Mouse (Mus musculus): ENCODE data around the gene Msh3. TPM values are rescaled to one million over a fixed set of nuclear protein-coding genes. Genes with fewer than 3 reads are reported as not detected.
"Not testable (repeated sequence)": the region's sequence is repeated elsewhere in the genome, so short reads cannot be mapped to it uniquely, and the experiment has no call there.

The Msh3 gene
- polyA plus RNA-seq, 1 experiment from 2014 or later, result 30.9 TPM

GRCm38 (mm10) chr13:92172686-92173085 lies 182.1 kb downstream of the Msh3 start:
- not testable (repeated sequence) for H3K4me3 ChIP-seq (ENCODE audit: low read depth, low read length); H3K27ac ChIP-seq (ENCODE audit: low read length); H3K4me1 ChIP-seq (ENCODE audit: control insufficient read depth, insufficient read depth, low read length); H3K27me3 ChIP-seq (ENCODE audit: control insufficient read depth, insufficient read depth, low read length); H3K4me2 ChIP-seq (replicated peaks; ENCODE audit: low read depth, low read length); ATAC-seq (ENCODE audit: insufficient number of reproducible peaks, insufficient read depth, low FRiP score, low read depth); H3K36me3 ChIP-seq (ENCODE audit: control insufficient read depth, insufficient read depth, low read length); H3K9me3 ChIP-seq (ENCODE audit: control insufficient read depth, low read depth, low read length); H3K9ac ChIP-seq (replicated peaks; ENCODE audit: low read depth, low read length)
- WGBS, result 83% methylated on average over 8 of the region's 8 CpGs

Other genes starting within 250 kb of the Msh3 start
- gene Rasgrf2, start 223.3 kb downstream of the Msh3 start, polyA plus RNA-seq (2014; fragmentation: Nextera tagmentation; extraction: Ambion mirVana), result 0.14 and 0.35 TPM in 2 replicates
- gene Gm20379, start 49.0 kb downstream of the Msh3 start, polyA plus RNA-seq (2014; fragmentation: Nextera tagmentation; extraction: Ambion mirVana), result 1.8 and 2.5 TPM in 2 replicates
- 15.3 and 16.3 TPM in 2 replicates for gene Dhfr, start 277 bp downstream of the Msh3 start, polyA plus RNA-seq (2014; fragmentation: Nextera tagmentation; extraction: Ambion mirVana)
- 0.11 and 0.19 TPM in 2 replicates for gene Ankrd34b, start 70.9 kb upstream of the Msh3 start, polyA plus RNA-seq (2014; fragmentation: Nextera tagmentation; extraction: Ambion mirVana)
- gene Fam151b, start 129.0 kb upstream of the Msh3 start, polyA plus RNA-seq (2014; fragmentation: Nextera tagmentation; extraction: Ambion mirVana), result 0.42 and 0.45 TPM in 2 replicates
- 14.6 TPM in 2 replicates for gene Zfyve16, start 175.9 kb upstream of the Msh3 start, polyA plus RNA-seq (2014; fragmentation: Nextera tagmentation; extraction: Ambion mirVana)
- not detected in 2 replicates for gene Spz1, start 221.2 kb upstream of the Msh3 start, polyA plus RNA-seq (2014; fragmentation: Nextera tagmentation; extraction: Ambion mirVana)